Mouse (Mus musculus) erythroblast, embryonic 14.5 days (primary cell): ENCODE results near the gene Wdr18.

Experiments used
- GATA1 ChIP-seq: IDR thresholded peaks from 2 replicates; pipeline ENCODE4 v1.6.1; 2012; ENCODE audit warnings: low read length, inconsistent platforms, mixed read lengths
- TAL1 ChIP-seq: IDR thresholded peaks from 3 replicates; pipeline ENCODE4 v1.6.1; 2012; ENCODE audit warnings: low read length, inconsistent platforms, mixed read lengths

- TF ChIP-seq GATA1 = no peak
- no peak for TF ChIP-seq TAL1
Measured at GRCm38 (mm10) chr10:79965325-79965724, 5.4 kb downstream of the Wdr18 start.
